Mouse (Mus musculus): Measurements from ENCODE around the gene 4930435E12Rik. TPM values are rescaled to one million over a fixed set of nuclear protein-coding genes. Genes with fewer than 3 reads are reported as not detected.

The 4930435E12Rik gene
- polyA plus RNA-seq, 1 experiment: not detected

DNA sequence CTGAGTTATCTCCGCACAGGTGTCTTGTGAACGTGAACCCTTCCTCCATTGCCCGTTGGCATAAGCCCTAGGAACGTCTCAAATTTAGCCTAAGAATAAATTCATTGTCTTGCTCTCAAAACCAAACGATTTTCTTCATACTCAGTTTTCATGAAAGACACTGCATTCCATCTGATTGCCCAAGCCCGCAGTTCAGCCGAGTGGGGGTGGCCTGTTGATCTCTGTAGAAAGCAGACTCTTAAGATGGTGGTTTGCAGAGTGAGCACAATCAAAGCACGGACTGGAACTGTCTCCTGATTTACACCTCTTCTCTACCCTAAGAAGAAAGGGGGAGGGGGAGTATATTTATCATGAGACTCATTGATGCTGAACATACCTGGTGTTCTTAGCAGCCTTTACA is 66.1 kb downstream of the 4930435E12Rik start:
- H3K36me3 ChIP-seq (ENCODE audit: control insufficient read depth, insufficient read depth, low read length): no peaks in the 10 kb centered on the region

More for the DNA sequence above, 66.1 kb downstream of the 4930435E12Rik start:
- no peak for DNase-seq (ENCODE audit: low read depth in 1 of 2, low spot score in 2 of 2)
- H3K27me3 ChIP-seq (ENCODE audit: control insufficient read depth, insufficient read depth, low read length): no peaks in the 10 kb centered on the region
- no peak overlapping the region for H3K27ac ChIP-seq (ENCODE audit: insufficient read depth, low read length)
- no peak overlapping the region for H3K4me3 ChIP-seq (ENCODE audit: extremely low read depth, insufficient read depth, insufficient read length)
- no peak for TF ChIP-seq CTCF (IDR thresholded peaks at IDR 0.05; ENCODE audit: extremely low read depth, insufficient read depth, insufficient read length, insufficient replicate concordance)
- no peak for TF ChIP-seq POLR2A (IDR thresholded peaks at IDR 0.05; ENCODE audit: low read depth, low read length)
- peaks cover 9% of the 10 kb centered on the region; the same call in 1 of the 2 replicates for H3K4me1 ChIP-seq (ENCODE audit: control insufficient read depth, insufficient read depth, insufficient read length)
- 80% methylated on average over 8 of the region's 8 CpGs for WGBS

Other genes starting within 250 kb of the 4930435E12Rik start
- 3.7 and 3.8 TPM in 2 replicates for gene Arhgap31, start 115.5 kb downstream of the 4930435E12Rik start, polyA plus RNA-seq (2012; rRNA removed)
- gene B4galt4, start 86.5 kb downstream of the 4930435E12Rik start, polyA plus RNA-seq (2012; rRNA removed): 1.5 and 2.3 TPM in 2 replicates
- gene Upk1b, start 28.4 kb downstream of the 4930435E12Rik start, polyA plus RNA-seq (2012; rRNA removed): 1.4 and 1.7 TPM in 2 replicates
- 0.20 and 0.21 TPM in 2 replicates for gene Igsf11, start 63.9 kb upstream of the 4930435E12Rik start, polyA plus RNA-seq (2012; rRNA removed)